Mouse (Mus musculus): ENCODE results near the gene Hormad1.

The Hormad1 gene

GRCm38 (mm10) chr3:95635636-95636035, 76.2 kb downstream of the Hormad1 start:
- Histone ChIP-seq H3K4me1 (replicated peaks; ENCODE audit: low read depth, low read length) (peaks cover 99% of the 10 kb centered on the region), H3K4me3 (replicated peaks; ENCODE audit: low read length) (0 out of 2 replicates have a peak overlapping the region, but pooled peaks have one; percentile 8), H3K36me3 (ENCODE audit: insufficient read depth, low read length) (peaks cover 79% of the 10 kb centered on the region), H3K9me3 (ENCODE audit: low read length) (no peaks in the 10 kb centered on the region), H3K27me3 (ENCODE audit: insufficient read depth, low read length) (no peaks in the 10 kb centered on the region)
- no peak for TF ChIP-seq POU5F1 (IDR thresholded peaks at IDR 0.05; ENCODE audit: borderline replicate concordance, low read length)
- no peak for TF ChIP-seq CTCF (conservative IDR thresholded peaks at IDR 0.05; ENCODE audit: low read length)
- no peak for TF ChIP-seq NANOG (IDR thresholded peaks at IDR 0.05; ENCODE audit: borderline replicate concordance, low read length)

GRCm38 (mm10) chr3:95636072-95636471, 76.6 kb downstream of the Hormad1 start:
- peaks cover 99% of the 10 kb centered on the region for H3K4me1 ChIP-seq (replicated peaks; ENCODE audit: low read depth, low read length)
- peaks cover 76% of the 10 kb centered on the region for H3K36me3 ChIP-seq (ENCODE audit: insufficient read depth, low read length)
- H3K27me3 ChIP-seq (ENCODE audit: insufficient read depth, low read length): no peaks in the 10 kb centered on the region
- TF ChIP-seq POU5F1 (IDR thresholded peaks at IDR 0.05; ENCODE audit: borderline replicate concordance, low read length) (no peak), NANOG (IDR thresholded peaks at IDR 0.05; ENCODE audit: borderline replicate concordance, low read length) (peak; percentile 51; the same call in 1 of the 2 replicates), CTCF (conservative IDR thresholded peaks at IDR 0.05; ENCODE audit: low read length) (no peak)
- H3K9me3 ChIP-seq (ENCODE audit: low read length): no peaks in the 10 kb centered on the region
- 0 out of 2 replicates have a peak overlapping the region, but pooled peaks have one; percentile 8 for H3K4me3 ChIP-seq (replicated peaks; ENCODE audit: low read length)

Measured in E14TG2a.4 (cell line).